Mouse (Mus musculus): Measurements from ENCODE around the gene Rabac1.

Rabac1 gene

DNA sequence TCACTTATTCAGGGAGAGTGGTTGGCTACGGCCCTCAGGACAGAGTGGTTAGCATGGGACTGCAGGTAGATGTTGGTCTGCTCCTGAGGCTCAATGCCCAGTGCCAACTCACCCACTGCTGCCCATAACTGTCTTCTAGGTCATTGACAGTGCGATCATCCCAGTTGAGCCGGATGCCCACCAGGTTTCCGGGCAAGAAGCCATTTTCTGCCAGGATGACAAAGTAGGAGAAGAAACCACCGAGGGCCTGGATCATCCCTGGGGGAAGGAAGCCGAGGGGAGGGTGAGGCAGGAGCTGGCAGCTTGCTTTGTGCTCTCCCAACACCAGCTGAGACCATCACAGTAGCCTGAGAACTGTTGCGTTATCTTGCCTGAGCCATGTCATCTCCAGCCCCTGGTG, 7.9 kb upstream of the Rabac1 start:
- no peak for DNase-seq (ENCODE audit: low read depth, low spot score)

DNA sequence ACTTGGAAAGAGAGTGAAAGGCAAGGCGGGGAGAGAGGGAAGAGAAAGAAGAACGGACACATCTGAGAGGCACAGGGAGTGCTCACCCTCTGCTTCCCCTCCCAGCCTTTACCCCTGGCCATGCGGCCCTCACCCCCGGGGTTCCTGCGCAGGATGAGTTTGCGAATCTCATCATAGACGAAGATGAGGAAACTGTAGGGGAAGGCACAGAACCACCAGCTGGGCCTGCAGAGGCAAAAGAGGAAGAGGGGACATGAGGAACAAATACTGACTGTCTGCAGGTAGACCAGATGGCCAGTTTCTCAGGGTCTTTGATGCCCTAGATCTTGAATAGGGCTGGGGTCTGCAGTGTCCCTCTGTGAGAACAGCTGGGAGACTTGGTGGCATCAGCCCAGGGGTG, 6.2 kb upstream of the Rabac1 start:
- DNase-seq (ENCODE audit: low read depth, low spot score), result no peak

DNA sequence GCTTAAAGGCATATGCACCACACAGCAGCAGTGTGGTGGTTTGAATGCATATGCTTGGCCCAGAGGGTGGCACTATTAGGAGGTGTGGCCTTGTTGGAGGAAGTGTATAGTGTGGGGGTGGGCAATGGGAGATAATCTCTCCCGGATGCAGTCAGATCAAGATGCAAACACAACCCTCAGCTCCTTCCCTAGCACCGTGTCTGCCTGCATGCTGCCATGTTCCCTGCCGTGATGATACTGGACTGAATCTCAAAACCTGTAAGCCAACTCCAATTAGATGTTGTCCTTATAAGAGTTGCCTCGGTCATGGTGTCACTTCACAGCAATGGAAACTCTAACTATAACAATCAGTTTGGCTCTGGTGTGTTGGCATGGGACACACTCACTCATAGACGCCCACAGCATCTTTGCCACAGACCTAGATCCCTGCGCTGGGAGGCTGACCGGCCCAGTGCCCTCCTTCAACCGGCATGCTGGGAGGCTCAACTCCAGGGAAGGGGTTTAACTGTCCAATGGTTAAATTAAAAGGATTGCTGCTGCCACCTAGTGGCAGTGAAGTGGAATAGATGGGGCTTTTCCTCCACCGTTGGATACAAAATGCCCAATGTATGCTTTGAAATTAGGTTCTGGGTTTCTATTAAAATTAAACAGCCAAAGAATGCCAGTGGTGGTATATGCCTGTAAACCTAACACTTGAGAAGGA, 2.5 kb upstream of the Rabac1 start:
- no peak for DNase-seq (ENCODE audit: low read depth, low spot score)

DNA sequence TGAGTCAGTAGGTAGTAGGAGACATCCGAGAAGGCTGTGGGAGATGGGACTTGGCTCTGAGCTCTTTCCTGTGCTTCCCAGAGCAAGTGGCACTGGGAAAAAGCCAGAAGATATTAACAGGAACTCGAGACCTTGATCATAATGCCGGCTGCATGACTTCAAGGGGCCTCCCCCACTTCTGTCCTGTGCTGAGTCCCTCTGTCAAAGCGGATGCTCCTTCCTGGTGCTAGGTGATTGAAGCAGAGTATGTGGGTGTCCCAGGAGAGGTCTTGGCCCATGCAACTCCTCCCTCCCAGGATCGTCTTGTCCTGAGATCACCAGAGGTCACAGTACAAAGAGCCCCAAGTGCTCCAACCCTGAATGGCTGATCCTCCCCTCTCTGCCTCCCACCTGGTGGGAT, 1.3 kb upstream of the Rabac1 start:
- no peak for DNase-seq (ENCODE audit: low read depth, low spot score)

DNA sequence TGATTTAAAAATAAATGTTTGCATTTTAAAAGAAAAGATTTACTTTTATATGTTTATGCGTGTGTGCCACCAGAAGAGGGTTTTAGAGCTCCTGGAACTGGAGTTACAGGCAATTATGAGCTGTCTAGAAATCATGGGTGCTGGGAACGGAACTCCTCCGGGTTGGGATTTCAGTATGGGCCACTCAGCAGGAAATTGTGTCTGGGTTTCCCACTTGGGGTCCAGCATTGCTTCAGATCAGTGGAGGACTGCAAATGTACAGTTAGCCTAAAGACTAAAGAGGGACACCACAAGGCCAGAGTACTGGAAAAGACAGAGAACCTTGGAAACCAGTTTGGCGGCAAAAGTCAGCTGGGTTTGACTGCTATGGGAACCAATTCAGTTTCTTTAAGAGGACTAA, 654 bp upstream of the Rabac1 start:
- DNase-seq (ENCODE audit: low read depth, low spot score), result no peak

DNA sequence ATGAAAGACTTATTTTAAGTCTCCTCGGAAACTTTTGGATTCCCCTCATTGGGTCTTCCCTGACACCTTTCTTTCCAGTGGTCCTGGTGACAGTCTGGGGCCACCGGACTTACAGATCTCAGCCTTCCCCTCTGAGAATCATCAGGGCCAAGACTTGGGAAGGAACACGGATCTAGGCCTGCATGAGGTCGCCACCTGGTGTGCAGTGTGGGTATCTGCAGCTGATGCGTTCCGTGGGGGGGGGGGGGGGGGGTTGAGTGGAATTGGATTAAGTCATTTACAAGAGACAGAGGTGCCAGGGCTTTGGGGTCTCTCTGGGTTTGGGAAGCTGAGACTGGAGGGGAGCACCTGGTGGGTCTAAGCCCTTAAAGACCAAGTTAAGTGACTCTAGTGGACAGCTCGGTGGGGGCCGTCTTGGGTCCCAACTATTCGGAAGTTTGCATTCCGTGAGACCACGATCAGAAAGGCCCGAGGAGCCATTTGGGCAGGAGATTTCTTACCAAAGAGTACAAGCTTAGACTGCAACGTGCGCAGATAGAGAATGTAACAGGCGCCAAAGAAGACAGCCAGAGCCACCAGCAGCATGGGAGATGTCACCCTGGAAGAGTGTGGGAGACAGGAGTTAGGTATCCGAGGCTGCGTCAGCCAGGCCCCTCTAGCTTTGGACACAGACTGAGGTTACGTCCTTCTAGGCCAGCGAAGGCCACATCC, 1.1 kb downstream of the Rabac1 start:
- no peak for DNase-seq (ENCODE audit: low read depth, low spot score)

DNA sequence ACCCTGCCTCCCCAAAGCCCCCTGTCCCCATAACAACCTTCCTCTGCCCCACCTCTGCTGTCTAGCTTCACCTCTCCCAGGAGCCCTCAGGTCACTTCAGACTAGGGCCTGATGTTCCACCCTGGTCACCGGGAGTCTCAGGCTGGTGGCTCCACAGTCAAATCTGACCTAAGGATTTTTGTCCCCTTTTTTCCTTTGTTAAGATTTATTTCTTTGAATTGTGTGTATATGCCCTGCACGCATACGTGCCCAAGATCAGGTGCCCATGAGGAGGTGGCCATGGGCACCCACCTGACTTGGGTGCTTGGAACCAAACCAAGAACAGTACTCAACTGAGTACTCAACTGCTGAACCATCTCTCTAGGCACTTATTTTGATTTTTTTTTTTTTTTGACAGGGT, 2.2 kb downstream of the Rabac1 start:
- DNase-seq (ENCODE audit: low read depth, low spot score), result no peak

DNA sequence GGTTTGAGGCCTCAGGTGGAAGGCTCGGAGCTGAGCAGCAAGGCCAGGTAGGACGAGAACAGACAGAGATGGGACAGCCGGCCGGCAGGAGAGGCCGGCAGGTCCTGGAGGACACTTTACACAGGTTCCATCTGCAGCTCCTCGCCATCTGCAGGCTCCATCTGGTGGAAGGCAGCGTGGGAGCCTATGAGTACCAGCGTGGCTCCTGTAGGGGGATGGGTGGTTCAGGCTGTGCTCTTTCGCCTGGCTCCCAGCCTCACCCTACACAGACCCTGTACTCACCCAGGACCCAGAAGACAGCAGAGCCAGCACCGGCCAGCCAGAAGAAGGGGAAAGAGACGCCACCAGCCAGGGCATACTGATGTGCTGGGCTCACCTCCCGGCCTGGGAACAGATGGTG, 2.7 kb downstream of the Rabac1 start:
- DNase-seq (ENCODE audit: low read depth, low spot score), result no peak

DNA sequence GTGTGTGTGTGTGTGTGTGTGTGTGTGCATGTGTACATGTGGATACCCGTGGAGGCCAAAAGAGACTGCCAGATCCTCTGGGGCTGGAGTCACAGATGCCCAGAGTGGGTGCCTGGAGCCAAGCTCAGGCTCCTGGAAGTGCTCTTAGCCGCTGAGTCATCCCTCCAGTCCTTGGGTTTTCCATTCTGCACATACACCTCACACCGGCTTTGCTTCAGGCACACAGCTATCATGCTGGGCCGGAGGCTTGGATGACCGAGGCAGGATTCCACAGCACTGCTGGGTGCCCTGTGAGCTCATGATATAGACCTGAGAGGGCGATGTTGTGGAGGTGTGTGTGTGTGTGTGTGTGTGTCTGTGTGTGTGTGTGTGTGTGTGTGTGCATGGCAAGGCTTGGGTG, 4.1 kb downstream of the Rabac1 start:
- no peak for DNase-seq (ENCODE audit: low read depth, low spot score)

DNA sequence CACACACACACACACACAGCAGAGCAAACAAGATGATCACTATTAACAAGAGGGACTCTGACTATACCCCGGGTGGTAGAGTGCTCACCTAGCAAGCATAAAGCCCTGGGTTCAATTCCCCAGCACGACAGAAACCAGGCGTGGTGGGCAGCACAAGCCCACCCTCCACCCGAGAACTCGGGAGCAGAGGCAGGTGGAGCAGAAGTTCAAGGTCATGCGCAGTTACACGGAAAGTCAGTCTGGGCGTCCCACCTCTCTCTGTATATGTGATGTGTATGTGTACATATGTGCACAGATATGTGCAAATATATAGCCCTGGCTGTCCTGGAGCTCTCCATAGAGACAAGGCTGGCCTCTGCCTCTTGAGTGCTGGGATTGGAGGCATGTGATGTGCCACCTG, 4.6 kb downstream of the Rabac1 start:
- DNase-seq (ENCODE audit: low read depth, low spot score), result no peak

DNA sequence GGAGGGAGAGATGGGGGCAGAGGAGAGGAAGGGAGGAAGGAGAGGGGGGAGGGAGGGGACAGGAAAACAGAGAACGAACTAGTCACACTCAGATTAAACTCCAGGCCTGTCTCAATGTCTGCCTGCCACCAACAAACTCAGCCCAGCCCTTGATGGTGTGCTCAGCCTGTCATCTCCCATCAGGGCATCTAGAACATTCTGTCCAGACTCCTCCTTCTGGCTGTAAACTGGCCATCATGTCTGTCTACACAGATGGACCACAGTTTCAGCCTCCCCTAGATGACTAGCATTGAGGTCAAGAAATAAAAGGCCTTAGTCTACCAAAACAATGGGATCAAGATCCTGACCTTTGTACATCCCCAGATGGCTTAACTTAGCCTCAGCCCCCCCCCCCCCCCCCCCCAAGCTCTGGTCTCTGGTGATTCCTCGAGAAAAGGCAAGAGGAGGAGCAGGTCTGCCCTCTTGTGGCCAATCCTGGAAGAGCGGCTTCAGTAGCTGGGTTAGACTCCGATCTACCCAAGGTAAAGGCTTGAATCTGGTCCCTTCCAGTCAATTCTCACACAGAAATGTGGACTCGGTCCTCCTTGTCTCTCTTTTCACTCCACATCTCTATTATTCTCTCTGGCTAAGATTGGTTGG, 7.5 kb downstream of the Rabac1 start:
- no peak for DNase-seq (ENCODE audit: low read depth, low spot score)

DNA sequence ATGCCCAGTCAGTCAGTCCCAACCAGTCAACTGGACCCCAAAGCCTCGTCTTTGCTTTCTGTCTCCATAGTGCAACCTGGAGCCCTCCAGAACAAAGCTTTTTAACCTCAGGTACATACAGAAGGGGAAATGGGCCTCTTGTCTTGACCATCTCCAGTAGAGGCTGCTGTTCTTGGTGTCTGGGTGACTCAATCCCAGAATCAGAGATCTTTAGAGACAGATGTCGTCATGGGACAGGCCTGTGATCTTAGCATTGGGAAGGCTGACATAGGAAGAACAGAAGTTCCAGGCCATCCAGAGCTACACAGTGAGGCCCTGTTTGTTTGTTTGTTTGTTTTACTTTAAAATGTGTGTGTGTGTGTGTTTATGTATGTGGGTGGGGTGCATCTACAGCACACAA, 8.3 kb downstream of the Rabac1 start:
- DNase-seq (ENCODE audit: low read depth, low spot score), result no peak

DNA sequence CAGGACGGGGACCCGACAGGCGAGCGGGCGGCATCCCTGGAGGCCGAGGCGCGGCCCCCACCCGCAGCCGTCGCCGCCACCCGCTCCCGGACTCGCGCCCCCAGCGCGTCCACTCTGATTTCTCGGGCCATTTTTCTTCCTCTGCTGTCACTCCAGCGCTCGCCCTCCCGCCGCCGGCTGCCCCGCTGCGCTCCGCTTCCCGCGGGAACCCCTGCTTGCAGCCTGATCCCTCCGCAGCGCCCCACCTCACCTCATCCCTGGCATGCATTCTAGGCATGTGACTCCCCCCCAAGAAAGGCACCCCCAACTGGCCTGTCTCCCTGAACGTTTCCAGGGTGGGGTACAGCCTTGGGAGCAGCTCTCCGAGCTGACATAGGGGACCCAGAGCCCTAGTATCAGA, 17.3 kb downstream of the Rabac1 start:
- DNase-seq (ENCODE audit: low read depth, low spot score), result no peak

DNA sequence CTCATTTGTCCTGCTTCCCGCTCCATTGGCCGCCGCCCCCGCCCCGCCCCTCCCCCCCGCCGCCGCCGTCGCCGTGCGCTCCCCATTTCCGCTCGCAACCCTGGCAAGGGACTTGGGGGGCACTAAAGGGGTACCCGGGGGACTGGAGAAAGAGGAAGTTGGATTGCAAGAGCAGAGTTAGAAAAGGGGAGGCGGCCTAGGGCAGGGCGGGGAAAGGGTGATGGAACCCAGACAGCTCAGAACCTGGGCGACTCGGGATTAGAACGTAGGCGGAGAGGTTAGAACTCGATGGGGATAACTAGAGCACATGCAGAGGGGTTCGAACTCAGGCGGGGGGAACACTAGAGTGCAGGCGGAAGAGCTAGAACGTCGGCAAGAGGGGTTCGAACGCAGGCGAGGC, 18.1 kb downstream of the Rabac1 start:
- no peak for DNase-seq (ENCODE audit: low read depth, low spot score)

DNA sequence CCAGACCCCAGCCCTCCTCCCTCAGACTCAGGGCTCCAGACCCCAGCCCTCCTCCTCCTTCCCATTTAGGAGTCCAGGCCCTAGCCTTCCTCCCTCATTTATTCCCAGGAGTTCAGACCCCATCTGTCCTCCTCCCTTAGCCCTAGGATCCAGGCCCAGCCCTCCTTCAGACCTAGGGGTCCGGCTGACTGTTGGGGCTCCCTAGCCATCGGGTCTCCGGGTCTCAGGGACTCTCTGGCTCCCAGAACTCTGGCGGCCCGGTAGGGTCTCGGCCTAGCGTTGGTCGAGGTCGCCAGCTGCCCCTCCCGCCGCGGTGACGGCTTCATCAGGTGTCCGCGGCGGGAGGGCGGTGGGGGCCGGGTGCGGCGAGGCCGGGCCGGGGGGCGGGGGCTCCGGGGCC, 18.6 kb downstream of the Rabac1 start:
- DNase-seq (ENCODE audit: low read depth, low spot score), result no peak

DNA sequence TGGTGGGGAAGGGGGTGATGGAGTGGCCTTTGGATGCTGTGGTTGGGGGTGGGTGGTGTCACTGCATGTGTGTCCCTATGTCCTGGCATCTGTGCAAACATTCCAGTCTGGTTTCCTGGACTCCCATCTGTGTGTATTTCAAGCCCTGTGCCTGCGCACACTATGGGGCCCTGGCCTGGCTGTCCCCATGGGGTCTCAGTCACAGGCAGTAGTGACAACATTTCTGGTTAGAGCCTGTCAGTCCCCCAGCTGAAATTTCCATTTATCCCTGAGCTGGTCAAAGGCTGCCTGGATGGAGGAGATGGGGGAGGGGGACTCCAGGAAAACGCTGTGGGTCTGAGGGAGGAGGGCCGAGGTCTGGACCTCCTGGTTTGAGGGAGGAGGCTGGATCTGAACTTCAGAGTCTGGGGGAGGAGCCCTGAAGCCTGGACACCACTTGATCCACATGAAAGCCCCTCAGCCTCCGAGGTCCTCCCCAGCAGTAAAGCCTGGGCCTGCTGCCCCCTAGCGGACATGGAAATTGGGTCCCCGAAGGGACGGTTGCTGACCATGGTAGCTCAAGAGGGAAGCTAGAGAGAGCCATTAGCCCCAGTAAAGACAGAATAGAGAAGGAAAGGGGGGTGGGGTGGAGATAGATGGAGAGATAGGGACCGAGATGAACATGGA, 22.5 kb downstream of the Rabac1 start:
- no peak for DNase-seq (ENCODE audit: low read depth, low spot score)

DNA sequence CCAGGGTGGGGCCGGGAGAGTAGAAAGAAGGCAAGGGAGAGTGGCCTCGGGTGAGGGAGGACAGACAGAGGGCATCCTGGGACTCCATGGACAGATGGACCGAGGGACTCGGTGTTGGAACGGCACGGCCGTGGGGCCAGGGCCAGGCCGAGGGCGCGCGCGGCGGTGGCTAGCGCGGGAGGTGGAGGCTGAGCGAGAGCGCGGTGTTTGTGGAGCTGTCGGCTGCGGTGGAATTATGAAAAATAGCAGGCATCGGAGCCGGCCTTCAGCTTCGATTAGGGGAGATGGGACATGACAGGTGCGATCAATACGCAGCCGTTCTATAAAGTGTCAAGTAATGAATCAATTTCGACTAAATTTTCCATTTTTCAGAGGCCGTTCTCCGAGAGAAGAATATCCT, 23.8 kb downstream of the Rabac1 start:
- no peak for DNase-seq (ENCODE audit: low read depth, low spot score)

DNA sequence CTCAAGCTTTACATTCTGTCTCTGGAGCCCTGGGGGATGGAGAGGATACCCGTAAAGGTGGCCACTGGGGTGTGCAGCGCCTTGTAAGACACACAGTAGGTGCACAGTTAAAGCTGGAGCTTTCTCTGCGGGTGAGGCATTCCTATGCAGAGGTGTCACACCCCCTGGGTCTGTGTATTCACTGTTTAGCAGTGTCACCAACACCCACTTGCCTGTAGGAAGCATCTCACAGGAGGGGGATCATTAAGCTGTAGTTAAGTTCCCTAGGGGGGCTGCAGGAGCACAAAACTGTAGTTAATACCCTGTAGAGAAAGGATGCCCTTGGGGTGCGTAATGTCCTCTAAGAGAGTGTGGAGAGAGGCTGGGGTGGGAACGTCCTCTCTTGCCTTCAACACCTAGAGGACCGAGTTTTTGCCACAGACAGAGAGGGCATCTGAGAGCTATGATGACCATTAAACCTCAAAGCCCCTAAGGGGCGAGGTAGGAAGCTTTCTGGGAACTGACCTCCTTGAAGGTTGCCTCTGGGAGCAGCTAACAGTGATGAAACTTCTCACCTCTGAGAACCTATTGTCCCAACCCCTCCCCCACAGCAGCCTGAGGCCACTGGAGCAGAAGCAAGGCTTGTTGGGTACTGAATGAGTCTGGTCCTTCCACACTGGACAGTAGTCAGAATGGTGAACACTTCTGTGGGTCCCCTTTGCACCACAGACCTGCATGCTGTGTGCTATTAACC, 25.1 kb downstream of the Rabac1 start:
- no peak for DNase-seq (ENCODE audit: low read depth, low spot score)

DNA sequence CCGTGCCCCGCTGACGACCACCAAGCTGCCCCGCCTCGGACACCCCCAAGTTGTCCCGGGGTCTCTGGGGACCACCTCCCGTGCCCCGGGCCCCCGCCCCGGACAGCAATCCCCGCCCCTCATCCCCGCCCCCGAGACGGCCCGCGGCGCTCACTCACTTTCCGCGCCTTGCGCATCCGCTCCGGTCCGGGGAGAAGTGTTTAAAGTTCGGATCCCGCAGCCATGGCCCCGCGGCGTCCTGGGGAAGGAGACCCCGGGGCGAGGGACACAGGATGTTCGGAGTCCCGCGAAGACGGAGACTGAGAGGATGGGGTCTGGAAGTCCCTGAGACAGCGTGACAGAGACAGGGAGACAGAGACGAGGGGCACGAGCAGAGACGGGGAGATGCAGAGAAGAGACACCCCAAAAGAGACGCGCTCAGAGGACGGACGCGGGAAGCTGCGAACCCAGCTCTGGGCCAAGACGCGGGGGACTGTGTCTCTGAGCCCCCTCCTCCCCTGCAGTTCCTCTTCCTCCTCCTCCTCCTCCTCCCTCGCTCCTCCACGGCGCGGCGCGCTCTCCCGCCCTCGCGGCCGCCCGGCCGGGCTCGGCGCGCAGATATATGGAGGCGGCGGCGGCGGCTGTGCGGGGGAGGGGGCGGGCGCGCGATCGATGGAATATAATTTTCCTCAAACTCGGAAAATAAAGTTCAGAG, 28.1 kb downstream of the Rabac1 start, which contains the start of gene Gm4881:
Gene Gm4881 (minus strand): TSS at position 238 of the 694 bp plus-strand sequence.
- DNase-seq (ENCODE audit: low read depth, low spot score), result no peak

DNA sequence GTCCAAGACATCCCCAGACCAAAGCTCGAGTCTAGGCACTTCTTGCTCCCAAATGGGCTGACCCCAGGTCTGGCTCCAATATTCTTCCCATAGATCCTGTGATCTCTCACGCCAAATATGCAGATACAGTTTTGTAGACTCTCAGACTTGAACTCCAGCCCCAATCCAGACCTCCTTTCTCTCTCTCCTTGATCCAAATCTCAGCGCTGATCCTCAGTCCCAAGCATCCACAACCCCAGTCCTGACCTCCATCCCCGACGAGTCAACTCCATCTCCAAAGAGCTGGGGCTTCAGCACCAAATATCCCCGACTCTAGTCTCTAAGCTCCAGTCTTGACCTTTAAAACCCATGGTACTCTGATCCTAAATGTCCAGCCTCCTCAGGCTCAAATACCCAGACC, 28.9 kb downstream of the Rabac1 start:
- DNase-seq (ENCODE audit: low read depth, low spot score), result no peak

DNA sequence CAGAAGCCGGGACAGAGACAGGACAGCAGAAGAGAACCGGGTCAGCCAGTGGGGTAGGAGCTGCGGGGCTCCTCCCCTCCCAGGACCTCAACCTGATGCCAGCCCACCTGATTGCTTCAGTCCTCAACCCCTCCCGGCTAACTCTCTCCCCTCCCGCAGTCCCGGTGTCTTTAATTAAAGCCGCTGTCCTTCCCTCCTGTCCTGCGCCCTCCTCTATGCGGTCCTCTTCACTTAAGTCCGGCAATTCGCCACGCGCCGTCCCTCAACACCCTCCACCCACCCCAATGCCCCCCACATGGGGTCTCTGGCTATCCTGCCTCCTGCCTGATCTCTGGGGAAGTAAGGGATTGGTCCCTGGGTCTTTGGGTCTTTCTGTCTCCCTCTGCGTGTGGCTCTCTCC, 40.9 kb downstream of the Rabac1 start:
- DNase-seq (ENCODE audit: low read depth, low spot score), result no peak

Measured in brain, embryonic 18.5 days (tissue).